Mouse (Mus musculus) thymus, postnatal 0 days (tissue): ENCODE measurements at regions not wholly inside any gene's neighbourhood (a gene's known extent, or its start where the extent isn't known, plus 50 kb on each side); places are given as distances from the start of the nearest gene placed in this dataset.

ENCODE experiments used
- DNase-seq: peaks from one replicate; pipeline ENCODE4 v3.0.0-alpha.2; 2015; ENCODE audit warnings: low spot score

- no peak for DNase-seq
Measured at GRCm38 (mm10) chr7:77632656-77633055, 1105.2 kb downstream of the Ntrk3 start.

- DNase-seq: no peak
Measured at GRCm38 (mm10) chr7:77623491-77623890, 1114.3 kb downstream of the Ntrk3 start.

GRCm38 (mm10) chr7:77622934-77623333, 1114.9 kb downstream of the Ntrk3 start:
- DNase-seq: no peak

- no peak for DNase-seq
Measured at GRCm38 (mm10) chr7:77572872-77573271, 1164.9 kb downstream of the Ntrk3 start.

GRCm38 (mm10) chr7:77559095-77559494, 1178.7 kb downstream of the Ntrk3 start:
- DNase-seq: no peak

- no peak for DNase-seq
Measured at GRCm38 (mm10) chr7:77558536-77558935, 1179.3 kb downstream of the Ntrk3 start.

GRCm38 (mm10) chr7:77536890-77537289, 1200.9 kb downstream of the Ntrk3 start:
- DNase-seq: no peak

- no peak for DNase-seq
Measured at GRCm38 (mm10) chr7:77527906-77528305, 1209.9 kb downstream of the Ntrk3 start.

GRCm38 (mm10) chr7:77509586-77509985, 1228.2 kb downstream of the Ntrk3 start:
- DNase-seq: no peak

- DNase-seq: no peak
Measured at GRCm38 (mm10) chr7:77507606-77508005, 1230.2 kb downstream of the Ntrk3 start.

- no peak for DNase-seq
Measured at GRCm38 (mm10) chr7:77502608-77503007, 1235.2 kb downstream of the Ntrk3 start.

GRCm38 (mm10) chr7:77495066-77495465, 1242.7 kb downstream of the Ntrk3 start:
- DNase-seq: peak; percentile 2

- no peak for DNase-seq
Measured at GRCm38 (mm10) chr7:77477519-77477918, 1247.8 kb downstream of the Agbl1 start.

GRCm38 (mm10) chr7:77446052-77446367, 1216.3 kb downstream of the Agbl1 start:
- DNase-seq: no peak

- DNase-seq: no peak
Measured at GRCm38 (mm10) chr7:77445352-77446051, 1215.8 kb downstream of the Agbl1 start.

- no peak for DNase-seq
Measured at GRCm38 (mm10) chr7:77441622-77442021, 1211.9 kb downstream of the Agbl1 start.

- no peak for DNase-seq
Measured at GRCm38 (mm10) chr7:77413606-77414005, 1183.9 kb downstream of the Agbl1 start.
